Mouse (Mus musculus): ENCODE data around the gene Homer2. TPM values are rescaled to one million over a fixed set of nuclear protein-coding genes. Genes with fewer than 3 reads are reported as not detected.

Homer2 gene
- polyA plus RNA-seq (2015; fragmentation: Nextera tagmentation; extraction: Ambion mirVana): 13.3 and 14.8 TPM in 2 replicates

DNA sequence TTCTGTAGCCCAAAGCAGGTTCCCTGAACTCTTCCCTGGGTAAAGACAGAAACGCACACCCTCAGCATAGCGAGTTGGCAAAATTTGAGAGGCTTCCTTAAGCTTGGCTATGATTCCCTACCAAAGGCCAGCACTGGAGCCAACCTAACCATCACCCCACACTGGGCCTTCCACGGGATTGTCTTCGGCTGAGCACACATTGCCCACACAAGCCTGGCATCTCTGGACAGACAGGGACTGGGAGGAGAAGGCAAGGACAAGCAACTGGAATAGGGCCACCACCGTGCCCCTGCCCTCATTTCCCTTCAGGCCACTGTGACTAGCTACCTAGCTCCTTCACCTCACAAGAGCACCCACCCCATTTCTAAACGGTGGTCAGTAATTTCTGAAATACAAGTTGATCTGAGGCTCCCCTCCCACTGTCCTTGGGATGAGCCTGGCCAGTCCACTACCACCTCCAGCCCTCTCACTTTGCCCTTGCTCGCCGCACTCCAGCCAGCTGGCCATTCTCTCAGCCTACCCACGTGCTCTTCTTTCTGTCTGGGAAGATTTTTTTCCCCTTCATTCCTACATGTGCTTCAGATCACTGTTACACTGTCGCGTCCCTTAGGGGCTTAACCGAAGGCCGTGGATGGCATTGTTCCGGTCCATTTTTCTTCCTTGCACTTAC lies at the start of gene Homer2:
TSS of gene Homer2 (minus strand) at position 57 of the 670 bp plus-strand sequence.
- Histone ChIP-seq H3K4me3 (replicated peaks) (peak within 1 kb of the TSS; percentile 64), H3K9ac (peak within 1 kb of the TSS; percentile 66), H3K36me3 (no peaks in the 10 kb centered on the region), H3K4me2 (peak within 1 kb of the TSS; percentile 94), H3K27ac (no peak within 1 kb of the TSS), H3K4me1 (peaks cover 14% of the 10 kb centered on the region), H3K9me3 (replicated peaks) (no peaks in the 10 kb centered on the region), H3K27me3 (peaks cover 57% of the 10 kb centered on the region)
- 69% methylated on average over 14 of the region's 14 CpGs for WGBS
- no peak for ATAC-seq (replicated peaks; ENCODE audit: low FRiP score)

DNA sequence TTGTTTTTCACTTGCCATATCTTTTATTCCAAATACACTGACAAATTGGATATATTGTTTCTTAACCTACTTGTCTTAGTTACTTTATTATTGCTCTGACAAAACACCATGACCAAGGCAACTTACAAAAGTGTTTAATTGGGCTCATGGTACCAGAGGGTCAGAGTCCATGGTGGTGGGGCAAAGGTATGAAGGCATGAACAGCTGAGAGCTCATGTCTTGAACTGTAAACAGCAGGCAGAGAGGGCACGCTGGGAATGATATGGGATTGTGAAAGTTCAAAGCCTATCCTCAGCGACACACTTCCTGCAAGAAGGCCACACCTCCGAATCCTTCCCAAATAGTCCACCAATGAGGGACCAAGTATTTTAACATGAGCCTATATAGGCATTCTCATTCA lies 40.6 kb upstream of the Homer2 start:
- WGBS: 88% methylated on average over 3 of the region's 3 CpGs
- no peaks in the 10 kb centered on the region for H3K9me3 ChIP-seq (replicated peaks)

DNA sequence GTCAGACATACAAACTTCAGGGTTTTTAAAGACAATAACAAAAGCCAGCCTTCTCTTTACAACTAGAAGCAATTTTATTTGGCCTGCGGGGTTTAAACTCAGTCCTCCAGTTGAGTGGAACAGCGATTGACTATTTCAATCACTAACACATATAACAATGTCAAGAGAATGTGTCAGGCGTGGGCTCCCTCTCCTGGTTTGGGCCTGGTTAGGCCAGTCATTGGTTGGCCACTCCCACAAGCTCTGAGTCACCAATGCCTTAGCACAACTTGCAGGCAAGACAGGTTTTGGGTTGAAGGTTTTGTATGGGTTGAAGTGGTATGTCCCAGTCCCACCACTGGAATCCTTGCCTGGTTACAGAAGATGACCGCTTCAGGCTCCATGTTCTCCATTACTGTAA lies 36.8 kb upstream of the Homer2 start:
- Histone ChIP-seq H3K4me1 (no peaks in the 10 kb centered on the region), H3K4me3 (replicated peaks) (no peak overlapping the region), H3K27ac (no peak overlapping the region), H3K4me2 (no peak overlapping the region), H3K36me3 (no peaks in the 10 kb centered on the region), H3K27me3 (no peaks in the 10 kb centered on the region), H3K9me3 (replicated peaks) (no peaks in the 10 kb centered on the region), H3K9ac (no peak overlapping the region)
- 70% methylated on average over 4 of the region's 4 CpGs for WGBS
- 0 out of 2 replicates have a peak, but pooled peaks have one; percentile 15 for ATAC-seq (replicated peaks; ENCODE audit: low FRiP score)

More for the DNA sequence above, 40.6 kb upstream of the Homer2 start:
- Histone ChIP-seq H3K27ac (no peak overlapping the region), H3K9ac (no peak overlapping the region), H3K27me3 (no peaks in the 10 kb centered on the region), H3K36me3 (no peaks in the 10 kb centered on the region), H3K4me3 (replicated peaks) (no peak overlapping the region), H3K4me1 (no peaks in the 10 kb centered on the region), H3K4me2 (no peak overlapping the region)
- no peak for ATAC-seq (replicated peaks; ENCODE audit: low FRiP score)

DNA sequence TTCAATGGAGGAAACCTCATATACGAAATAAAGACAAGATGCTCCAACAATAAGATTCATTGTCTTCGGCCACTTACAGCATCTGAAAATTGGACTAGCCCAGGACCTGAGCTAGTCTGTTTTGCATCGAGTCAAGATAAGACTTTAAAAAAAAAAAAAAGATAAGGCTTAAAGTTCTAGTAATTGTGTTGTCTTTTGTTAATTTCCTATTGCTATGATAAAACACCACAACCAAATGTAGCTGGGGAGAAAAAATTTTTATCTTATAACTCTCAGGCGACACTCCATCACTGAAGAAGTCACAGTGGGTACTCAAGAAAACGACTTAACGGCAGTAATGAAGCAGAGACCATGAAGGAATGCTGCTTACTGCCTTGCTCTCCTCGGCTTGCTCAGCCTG lies 32.7 kb upstream of the Homer2 start:
- Histone ChIP-seq H3K27me3 (no peaks in the 10 kb centered on the region), H3K36me3 (no peaks in the 10 kb centered on the region), H3K4me1 (no peaks in the 10 kb centered on the region), H3K9ac (no peak overlapping the region), H3K27ac (no peak overlapping the region), H3K4me2 (no peak overlapping the region), H3K4me3 (replicated peaks) (no peak overlapping the region), H3K9me3 (replicated peaks) (no peaks in the 10 kb centered on the region)
- no peak for ATAC-seq (replicated peaks; ENCODE audit: low FRiP score)
- WGBS: 90% methylated on average over 7 of the region's 7 CpGs

DNA sequence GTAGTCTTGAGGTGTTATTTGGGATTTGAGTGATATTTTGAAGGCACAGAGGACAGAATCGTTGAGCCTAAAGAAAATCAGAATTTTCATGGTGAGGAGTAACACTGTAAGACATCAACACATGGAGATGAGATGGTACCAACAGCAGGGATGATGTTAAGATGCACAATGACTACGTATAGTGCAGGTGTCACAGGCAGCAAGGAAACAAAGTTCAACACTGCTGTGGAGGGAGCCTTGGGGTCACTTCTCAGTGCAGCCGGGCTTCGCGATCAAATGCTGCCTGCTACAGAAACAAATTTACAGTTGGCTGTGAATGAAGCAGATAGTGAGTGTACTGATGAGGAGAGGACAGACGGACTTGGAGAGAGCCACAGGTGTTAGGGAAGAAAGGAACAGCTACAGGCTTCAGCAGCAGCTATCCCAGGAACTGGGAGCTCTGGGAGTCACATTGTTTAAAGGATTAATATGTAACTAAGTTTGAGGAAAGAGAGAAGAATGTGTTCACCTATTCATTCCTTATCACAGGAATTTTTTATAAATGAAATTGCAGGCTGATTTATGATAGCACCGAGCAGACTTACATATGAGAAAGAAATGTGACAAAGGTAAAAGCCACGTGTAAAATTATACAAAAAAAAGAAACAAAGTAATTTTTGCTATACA lies 31.5 kb upstream of the Homer2 start:
- Histone ChIP-seq H3K4me3 (replicated peaks) (no peak overlapping the region), H3K4me1 (no peaks in the 10 kb centered on the region), H3K4me2 (no peak overlapping the region), H3K36me3 (no peaks in the 10 kb centered on the region), H3K27me3 (no peaks in the 10 kb centered on the region), H3K27ac (no peak overlapping the region), H3K9me3 (replicated peaks) (no peaks in the 10 kb centered on the region), H3K9ac (no peak overlapping the region)
- ATAC-seq (replicated peaks; ENCODE audit: low FRiP score): no peak
- 71% methylated on average over 8 of the region's 8 CpGs for WGBS

DNA sequence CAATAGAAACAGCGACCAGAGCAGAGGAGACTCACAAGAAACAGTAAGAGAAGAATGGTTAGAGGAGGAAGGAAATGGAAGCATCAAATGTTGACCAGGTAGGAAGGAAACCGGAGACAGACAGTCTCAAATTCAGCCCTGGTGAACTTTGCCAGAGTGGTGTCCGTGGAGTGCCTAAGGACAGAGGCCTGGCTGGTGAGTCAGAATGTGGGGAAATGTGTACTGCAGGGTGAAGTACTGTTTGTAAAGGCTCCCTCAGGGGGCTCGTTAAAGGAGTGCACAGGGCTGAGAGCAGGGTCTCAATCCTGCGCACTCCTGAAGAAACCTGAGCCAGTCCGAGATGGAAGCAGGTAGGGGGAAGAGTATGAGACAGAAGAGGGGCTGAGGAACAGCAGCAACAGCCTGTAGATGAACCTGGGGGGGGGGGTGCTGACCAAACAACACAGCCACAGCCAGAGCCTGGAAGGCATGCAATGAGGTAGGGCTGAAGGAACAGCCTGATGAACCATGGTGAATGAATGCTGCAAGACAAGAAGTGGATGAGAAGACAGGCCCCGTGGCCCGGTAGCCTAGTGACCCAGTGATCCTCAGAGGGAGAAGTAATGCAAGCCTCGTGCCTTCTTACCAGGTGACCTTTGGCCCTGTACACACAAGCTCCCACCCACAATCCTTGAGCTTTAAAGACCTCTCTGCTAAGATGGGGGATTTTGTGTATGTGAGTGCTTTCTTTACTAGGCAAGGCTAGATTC lies 28.1 kb upstream of the Homer2 start:
- Histone ChIP-seq H3K36me3 (no peaks in the 10 kb centered on the region), H3K9ac (no peak overlapping the region), H3K4me2 (no peak overlapping the region), H3K9me3 (replicated peaks) (no peaks in the 10 kb centered on the region), H3K4me1 (no peaks in the 10 kb centered on the region), H3K27me3 (no peaks in the 10 kb centered on the region), H3K4me3 (replicated peaks) (no peak overlapping the region), H3K27ac (no peak overlapping the region)
- WGBS: 57% methylated on average over 9 of the region's 9 CpGs
- ATAC-seq (replicated peaks; ENCODE audit: low FRiP score): no peak

DNA sequence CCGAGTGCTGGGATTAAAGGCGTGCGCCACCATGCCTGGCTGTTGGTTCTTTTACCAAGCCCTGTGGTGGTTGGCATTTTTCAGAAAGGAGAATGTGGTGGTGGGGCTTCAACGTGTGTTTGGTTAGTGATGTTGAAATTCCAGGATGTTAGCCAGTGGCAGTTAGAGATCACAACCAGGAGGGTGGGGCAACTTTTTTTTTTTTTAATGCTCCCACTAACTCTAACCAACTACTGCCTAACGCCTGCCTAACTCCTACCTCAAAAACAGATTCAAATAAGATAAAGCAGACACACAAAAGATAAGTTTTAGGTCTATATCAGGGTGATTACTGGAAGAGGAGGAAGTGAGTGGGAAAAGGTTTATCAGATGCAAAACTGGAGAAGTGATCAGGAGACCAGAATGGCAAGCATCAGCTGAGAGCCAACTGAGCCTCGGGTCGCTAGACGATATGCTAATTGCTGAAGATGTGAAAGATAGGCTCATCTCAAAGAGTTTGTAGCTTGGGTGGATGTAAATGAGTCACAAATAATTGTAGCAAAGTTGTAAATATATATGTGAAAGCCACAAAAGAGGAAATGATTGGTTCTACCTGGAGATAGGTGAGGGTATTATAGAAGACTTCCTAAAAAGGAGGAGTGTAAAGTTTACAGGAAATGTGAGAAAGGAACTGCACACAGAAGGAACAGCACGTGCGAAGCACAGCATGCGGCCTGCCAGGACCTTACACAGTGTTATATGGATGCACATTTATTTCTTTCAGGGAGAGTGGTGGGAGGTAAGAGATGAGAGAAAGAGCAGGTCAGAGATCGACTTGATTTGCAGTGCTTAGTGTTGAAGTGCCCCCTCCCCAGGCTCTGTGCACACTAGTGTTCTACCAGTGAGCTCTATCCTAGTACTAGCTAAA lies 25.1 kb upstream of the Homer2 start:
- no peak overlapping the region for H3K27ac ChIP-seq
- 81% methylated on average over 12 of the region's 12 CpGs for WGBS
- H3K9ac ChIP-seq: no peak overlapping the region
- H3K4me3 ChIP-seq (replicated peaks): no peak overlapping the region
- no peaks in the 10 kb centered on the region for H3K36me3 ChIP-seq
- H3K9me3 ChIP-seq (replicated peaks): no peaks in the 10 kb centered on the region
- no peak for ATAC-seq (replicated peaks; ENCODE audit: low FRiP score)
- no peaks in the 10 kb centered on the region for H3K27me3 ChIP-seq
- peaks cover 2% of the 10 kb centered on the region; the same call in 1 of the 2 replicates for H3K4me1 ChIP-seq
- H3K4me2 ChIP-seq: no peak overlapping the region

DNA sequence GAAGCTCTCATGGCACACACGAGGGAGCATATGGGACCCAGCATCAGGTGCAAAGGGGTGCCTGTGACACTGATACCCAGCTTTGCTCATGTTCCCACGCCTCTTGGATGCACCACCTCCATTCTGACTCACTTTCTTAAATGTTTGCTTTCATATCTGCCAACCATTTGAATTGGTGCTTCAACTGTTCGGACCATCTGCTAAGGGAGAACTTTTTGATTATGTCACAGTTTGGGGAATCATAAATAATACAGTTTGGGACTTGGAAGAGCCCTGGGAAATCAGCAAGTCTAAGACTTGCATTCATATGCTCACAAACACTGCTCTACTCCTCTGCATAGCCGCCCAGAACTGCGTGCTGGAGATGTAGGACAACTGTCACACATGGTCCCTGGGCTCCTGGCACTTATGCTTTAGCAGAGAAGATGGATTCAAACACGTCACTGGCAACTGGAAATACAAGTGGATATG lies 23.9 kb upstream of the Homer2 start:
- ATAC-seq (replicated peaks; ENCODE audit: low FRiP score): no peak
- Histone ChIP-seq H3K4me1 (peaks cover 9% of the 10 kb centered on the region), H3K36me3 (no peaks in the 10 kb centered on the region), H3K9me3 (replicated peaks) (no peaks in the 10 kb centered on the region), H3K4me2 (no peak overlapping the region), H3K4me3 (replicated peaks) (no peak overlapping the region), H3K9ac (no peak overlapping the region), H3K27me3 (no peaks in the 10 kb centered on the region), H3K27ac (no peak overlapping the region)
- WGBS: 85% methylated on average over 6 of the region's 6 CpGs

DNA sequence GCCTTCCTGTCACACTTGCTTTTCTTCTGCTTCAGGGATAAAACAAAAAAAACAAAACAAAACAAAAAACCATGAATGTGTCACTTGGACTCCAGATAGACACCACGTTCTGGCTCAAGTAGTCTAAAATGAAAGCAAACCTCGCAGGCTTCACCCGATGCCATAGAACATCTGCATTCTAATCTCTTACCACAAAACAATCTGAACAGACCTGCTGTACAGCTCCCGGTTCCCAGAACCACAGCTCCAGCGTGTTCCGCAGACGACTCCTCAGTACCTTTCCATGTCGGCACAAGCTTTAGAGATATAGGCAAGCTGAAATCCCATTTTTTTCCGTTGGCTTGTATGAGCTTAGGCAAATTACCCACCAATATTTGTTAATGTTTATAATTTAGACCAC lies 22.5 kb upstream of the Homer2 start:
- no peak overlapping the region for H3K4me2 ChIP-seq
- peaks cover 12% of the 10 kb centered on the region for H3K4me1 ChIP-seq
- WGBS: 80% methylated on average over 9 of the region's 9 CpGs
- no peaks in the 10 kb centered on the region for H3K36me3 ChIP-seq
- no peak overlapping the region for H3K27ac ChIP-seq
- no peak overlapping the region for H3K9ac ChIP-seq
- no peak for ATAC-seq (replicated peaks; ENCODE audit: low FRiP score)
- H3K27me3 ChIP-seq: no peaks in the 10 kb centered on the region
- H3K9me3 ChIP-seq (replicated peaks): no peaks in the 10 kb centered on the region
- H3K4me3 ChIP-seq (replicated peaks): no peak overlapping the region

DNA sequence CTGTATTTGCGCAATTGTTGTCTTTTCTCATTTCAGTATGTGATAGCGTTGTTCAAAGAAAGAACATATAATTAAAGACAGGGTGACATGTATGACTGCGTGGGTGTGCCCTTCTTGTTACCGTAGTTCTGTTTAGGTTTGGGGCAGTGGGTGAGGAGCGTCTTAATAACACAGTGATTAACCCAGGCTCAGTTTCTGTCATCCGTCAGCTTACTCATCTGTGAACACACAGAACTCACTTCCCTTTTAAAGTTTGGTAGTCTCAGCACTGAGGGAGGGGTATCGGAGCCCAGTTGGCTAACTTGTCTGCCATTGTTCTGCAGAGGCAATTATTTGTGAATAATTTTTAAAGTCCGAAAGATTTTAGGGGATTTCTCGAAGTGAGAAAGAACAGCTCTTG lies 20.4 kb upstream of the Homer2 start:
- peaks cover 15% of the 10 kb centered on the region for H3K4me1 ChIP-seq
- H3K4me2 ChIP-seq: no peak overlapping the region
- no peak overlapping the region for H3K27ac ChIP-seq
- no peak overlapping the region for H3K9ac ChIP-seq
- H3K36me3 ChIP-seq: no peaks in the 10 kb centered on the region
- 70% methylated on average over 9 of the region's 9 CpGs for WGBS
- no peaks in the 10 kb centered on the region for H3K27me3 ChIP-seq
- no peaks in the 10 kb centered on the region for H3K9me3 ChIP-seq (replicated peaks)
- no peak overlapping the region for H3K4me3 ChIP-seq (replicated peaks)
- no peak for ATAC-seq (replicated peaks; ENCODE audit: low FRiP score)

DNA sequence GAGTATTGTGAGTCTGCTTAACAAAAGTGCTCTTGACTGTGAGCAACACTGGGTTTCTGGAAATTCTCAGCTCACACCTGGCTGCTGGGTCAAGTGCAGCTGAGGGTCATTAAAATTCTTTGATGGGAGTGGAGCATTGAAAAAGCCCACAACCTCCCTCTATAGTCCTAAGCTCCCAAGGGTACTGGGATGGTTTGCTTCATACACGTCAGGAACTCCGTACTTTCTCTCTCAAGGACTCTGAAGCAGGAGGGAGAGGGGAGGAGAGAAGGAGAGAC lies 19.3 kb upstream of the Homer2 start:
- 24% methylated on average over 2 of the region's 2 CpGs for WGBS
- Histone ChIP-seq H3K9me3 (replicated peaks) (no peaks in the 10 kb centered on the region), H3K4me2 (no peak overlapping the region), H3K36me3 (no peaks in the 10 kb centered on the region), H3K4me1 (peaks cover 15% of the 10 kb centered on the region), H3K9ac (no peak overlapping the region), H3K27ac (no peak overlapping the region), H3K4me3 (replicated peaks) (no peak overlapping the region), H3K27me3 (no peaks in the 10 kb centered on the region)
- peak; percentile 22; the same call in 1 of the 2 replicates for ATAC-seq (replicated peaks; ENCODE audit: low FRiP score)
